Mouse (Mus musculus): ENCODE measurements around the gene 9130230L23Rik. TPM values are rescaled to one million over a fixed set of nuclear protein-coding genes. Genes with fewer than 3 reads are reported as not detected.

The 9130230L23Rik gene
- total and polyA plus RNA-seq, 3 experiments = 0.20 to 0.30 TPM; not detected in 1

- H3K4me1 ChIP-seq (ENCODE audit: control insufficient read depth in 1 of 2, insufficient read depth in 2 of 2) = peaks cover 3 to 6% of the 10 kb centered on the region in 2 experiments; a peak in 2 of 4 replicates
- H3K27ac ChIP-seq (ENCODE audit: insufficient read depth, low read depth) = no peak overlapping the region
- no peaks in the 10 kb centered on the region for H3K27me3 ChIP-seq (replicated peaks)
- dilution Hi-C loops (cut with MboI; ENCODE audit: extremely low pct_ligation_motif_present, extremely low pct_unique_long_range_greater_than_20kb, low sequenced_read_pairs) = no loop called here
- in situ Hi-C loops (cut with MboI; ENCODE audit: low pct_ligation_motif_present, low pct_unique_long_range_greater_than_20kb, low sequenced_read_pairs) = no loop called here
- no peak overlapping the region for H3K4me2 ChIP-seq (ENCODE audit: insufficient read depth, low read depth, poor library complexity, severe bottlenecking)
- DNase-seq (ENCODE audit: extremely low read depth) = no peak
- H3K4me3 ChIP-seq (replicated peaks in 1 of 3; ENCODE audit: low read depth in 2 of 3, low read length in 2 of 3, poor library complexity in 1 of 3) = no peak overlapping the region
- no peaks in the 10 kb centered on the region for H3K9me3 ChIP-seq (replicated peaks; ENCODE audit: low read length)
- H3K79me2 ChIP-seq (replicated peaks; ENCODE audit: control insufficient read depth, extremely low read depth, insufficient read depth, poor library complexity, severe bottlenecking) = peaks cover 7% of the 10 kb centered on the region; the same call in 1 of the 2 replicates
- peaks cover 0 to 1% of the 10 kb centered on the region in 2 experiments for H3K36me3 ChIP-seq (replicated peaks in 1 of 2; ENCODE audit: control insufficient read depth in 1 of 2, insufficient read depth in 1 of 2, low read length in 1 of 2)
- no peak for TF ChIP-seq MAFK (IDR thresholded peaks at IDR 0.05; ENCODE audit: insufficient replicate concordance, low read length)
- no peak for TF ChIP-seq ZKSCAN1 (IDR thresholded peaks at IDR 0.05; ENCODE audit: borderline replicate concordance, low read depth, low read length)
- TF ChIP-seq RCOR1 (conservative IDR thresholded peaks at IDR 0.05; ENCODE audit: low read depth, low read length) = no peak
- no peak for TF ChIP-seq ZC3H11A (IDR thresholded peaks at IDR 0.05; ENCODE audit: low read depth, low read length)
- TF ChIP-seq TCF12 (IDR thresholded peaks at IDR 0.05; ENCODE audit: low read depth, low read length) = no peak
- TF ChIP-seq UBTF (IDR thresholded peaks at IDR 0.05; ENCODE audit: low read depth, low read length) = no peak
- no peak for TF ChIP-seq USF1 (IDR thresholded peaks at IDR 0.05; ENCODE audit: low read depth, low read length)
- TF ChIP-seq CHD2 (IDR thresholded peaks at IDR 0.05; ENCODE audit: low read length) = no peak
- TF ChIP-seq POLR2AphosphoS2 (IDR thresholded peaks at IDR 0.05; ENCODE audit: low read depth, low read length) = no peak
- TF ChIP-seq SIN3A (IDR thresholded peaks at IDR 0.05; ENCODE audit: low read length) = no peak
- no peak for TF ChIP-seq PAX5 (IDR thresholded peaks at IDR 0.05; ENCODE audit: low read length)
- TF ChIP-seq ZNF384 (IDR thresholded peaks at IDR 0.05; ENCODE audit: low read depth, low read length) = no peak
- TF ChIP-seq SMC3 (IDR thresholded peaks at IDR 0.05; ENCODE audit: low read depth, low read length) = no peak
- no peak for TF ChIP-seq CHD1 (IDR thresholded peaks at IDR 0.05; ENCODE audit: low read depth, low read length)
- no peak for TF ChIP-seq MYC (IDR thresholded peaks at IDR 0.05; ENCODE audit: low read depth, low read length)
- H3K9ac ChIP-seq (ENCODE audit: insufficient read depth, low read depth) = no peak overlapping the region
Measured at GRCm38 (mm10) chr5:66050841-66051240, 46.8 kb upstream of the 9130230L23Rik start.

- peaks cover 0 to 9% of the 10 kb centered on the region in 2 experiments for H3K36me3 ChIP-seq (replicated peaks in 1 of 2; ENCODE audit: control insufficient read depth in 1 of 2, insufficient read depth in 1 of 2, low read length in 1 of 2)
- in situ Hi-C loops (cut with MboI; ENCODE audit: low pct_ligation_motif_present, low pct_unique_long_range_greater_than_20kb, low sequenced_read_pairs) (no loop called here), dilution Hi-C loops (cut with MboI; ENCODE audit: extremely low pct_ligation_motif_present, extremely low pct_unique_long_range_greater_than_20kb, low sequenced_read_pairs) (no loop called here)
- no peaks in the 10 kb centered on the region for H3K27me3 ChIP-seq (replicated peaks)
- H3K9ac ChIP-seq (ENCODE audit: insufficient read depth, low read depth) = no peak overlapping the region
- H3K27ac ChIP-seq (ENCODE audit: insufficient read depth, low read depth) = no peak overlapping the region
- TF ChIP-seq ZKSCAN1 (IDR thresholded peaks at IDR 0.05; ENCODE audit: borderline replicate concordance, low read depth, low read length) = no peak
- TF ChIP-seq MAX (IDR thresholded peaks at IDR 0.05; ENCODE audit: low read length) = no peak
- TF ChIP-seq RCOR1 (conservative IDR thresholded peaks at IDR 0.05; ENCODE audit: low read depth, low read length) = no peak
- no peak for TF ChIP-seq CHD2 (IDR thresholded peaks at IDR 0.05; ENCODE audit: low read length)
- no peak for TF ChIP-seq RAD21 (IDR thresholded peaks at IDR 0.05; ENCODE audit: low read depth, low read length)
- TF ChIP-seq MAZ (IDR thresholded peaks at IDR 0.05; ENCODE audit: low read depth, low read length) = no peak
- no peak for TF ChIP-seq BHLHE40 (IDR thresholded peaks at IDR 0.05; ENCODE audit: low read depth, low read length)
- TF ChIP-seq USF1 (IDR thresholded peaks at IDR 0.05; ENCODE audit: low read depth, low read length) = no peak
- TF ChIP-seq TCF12 (IDR thresholded peaks at IDR 0.05; ENCODE audit: low read depth, low read length) = no peak
- TF ChIP-seq UBTF (IDR thresholded peaks at IDR 0.05; ENCODE audit: low read depth, low read length) = no peak
- no peak for TF ChIP-seq TBP (conservative IDR thresholded peaks at IDR 0.05; ENCODE audit: low read depth, low read length)
- no peak for TF ChIP-seq ZNF384 (IDR thresholded peaks at IDR 0.05; ENCODE audit: low read depth, low read length)
- TF ChIP-seq HCFC1 (IDR thresholded peaks at IDR 0.05; ENCODE audit: low read depth, low read length) = no peak
- no peak for TF ChIP-seq SIN3A (IDR thresholded peaks at IDR 0.05; ENCODE audit: low read length)
- TF ChIP-seq GABPA (IDR thresholded peaks at IDR 0.05; ENCODE audit: insufficient replicate concordance, low read depth, low read length) = no peak
- TF ChIP-seq IRF4 (IDR thresholded peaks at IDR 0.05; ENCODE audit: low read depth, low read length) = no peak
- H3K9me3 ChIP-seq (replicated peaks; ENCODE audit: low read length) = no peaks in the 10 kb centered on the region
- no peak overlapping the region for H3K4me3 ChIP-seq (replicated peaks in 1 of 3; ENCODE audit: low read depth in 2 of 3, low read length in 2 of 3, poor library complexity in 1 of 3)
- no peak for DNase-seq (ENCODE audit: extremely low read depth)
- H3K4me1 ChIP-seq (ENCODE audit: control insufficient read depth in 1 of 2, insufficient read depth in 2 of 2) = peaks cover 3 to 4% of the 10 kb centered on the region in 2 experiments; a peak in 2 of 4 replicates
- H3K4me2 ChIP-seq (ENCODE audit: insufficient read depth, low read depth, poor library complexity, severe bottlenecking) = no peak overlapping the region
- H3K79me2 ChIP-seq (replicated peaks; ENCODE audit: control insufficient read depth, extremely low read depth, insufficient read depth, poor library complexity, severe bottlenecking) = peaks cover 4% of the 10 kb centered on the region; the same call in 1 of the 2 replicates
Measured at GRCm38 (mm10) chr5:66046356-66046755, 42.3 kb upstream of the 9130230L23Rik start.
